Comparison of ENCODE assay signal across 19 mouse cellular contexts in genomic region chr14:119558356-119558755, GRCm38 (mm10).
A peak's percentile ranks its signal among the peaks of the same experiment; 100 is the strongest.
DNase-seq lines count a peak whose midpoint lies in the region; TF ChIP-seq lines count a peak whose summit lies in the region.
"Had no signal": no experiment of that assay in that cellular context is flagged by ENCODE, and none has a peak within 500 bp of the region (broad histone marks: within the 10 kb centered on the region; RNA-seq: fewer than 3 reads in every experiment).

No protein-coding gene starts in this region.

- no peak for DNase-seq in left cerebral cortex, adult 2 months (ENCODE audit: extremely low spot score in 1 of 2, low spot score in 2 of 2)
- no peak for DNase-seq in left cerebral cortex, postnatal 36 days (ENCODE audit: low spot score in 2 of 2)
- no peak for DNase-seq in gastrocnemius, postnatal 4 days (ENCODE audit: low spot score in 2 of 2)
- no peak for DNase-seq in Muller cell, postnatal 12 days (ENCODE audit: inconsistent ontology term)
- DNase-seq: adrenal gland, adult 2 months; adrenal gland, postnatal 10 days; adrenal gland, postnatal 25 days; cerebellum, adult 11-12 months; cerebellum, adult 2 months; cerebellum, adult 9-10 months; cerebellum, postnatal 10 days; cerebellum, postnatal 25 days; embryo, embryonic 11 days had no signal

- H3K4me1 ChIP-seq in cortical plate, adult 2 months (ENCODE audit: control insufficient read depth, insufficient read depth, low read length) = peaks cover 3% of the 10 kb centered on the region; the same call in 1 of the 2 replicates
- H3K4me1 ChIP-seq: embryonic facial prominence, embryonic 13.5 days; embryonic facial prominence, embryonic 15.5 days; forebrain, embryonic 10.5 days; forebrain, embryonic 12.5 days had no signal

- no peak overlapping the region for H3K4me3 ChIP-seq in left cerebral cortex, adult 2 months
- H3K4me3 ChIP-seq in cortical plate, adult 2 months (ENCODE audit: insufficient read depth, low read length) = no peak overlapping the region
- H3K4me3 ChIP-seq: embryonic facial prominence, embryonic 13.5 days; embryonic facial prominence, embryonic 15.5 days; erythroblast, embryonic 14.5 days; forebrain, embryonic 10.5 days; forebrain, embryonic 12.5 days had no signal

- no peak for TF ChIP-seq POLR2A in cortical plate, adult 2 months (IDR thresholded peaks at IDR 0.05; ENCODE audit: extremely low read depth, insufficient read depth, low read length)

- no peak for TF ChIP-seq CTCF in left cerebral cortex, adult 2 months (IDR thresholded peaks at IDR 0.05)
- no peak for TF ChIP-seq CTCF in cortical plate, adult 2 months (IDR thresholded peaks at IDR 0.05; ENCODE audit: extremely low read depth, insufficient read depth, low read length)

- peak overlapping the region; percentile 1; the same call in 1 of the 2 replicates for H3K27ac ChIP-seq in left cerebral cortex, adult 2 months
- H3K27ac ChIP-seq in cortical plate, adult 2 months (ENCODE audit: insufficient read depth, low read length) = peak overlapping the region; percentile 29; the same call in 1 of the 2 replicates
- H3K27ac ChIP-seq: embryonic facial prominence, embryonic 13.5 days; embryonic facial prominence, embryonic 15.5 days; forebrain, embryonic 10.5 days; forebrain, embryonic 12.5 days had no signal

- intact Hi-C loops in left cerebral cortex, adult 2 months (cut with DNase I) = loop anchor here (5.0 kb wide), 1 partner anchor 299 kb away; no protein-coding TSS in a partner anchor
- intact Hi-C loops in left cerebral cortex, postnatal 36 days (cut with DNase I) = no loop called here
